Mouse (Mus musculus) kidney, adult 8-10 months (tissue): ENCODE data around the gene Atp12a.

Experiments
- DNase-seq, 2 experiments: peaks; one replicate each; pipeline ENCODE4 v3.0.0; 2022

Atp12a gene

GRCm38 (mm10) chr14:56382366-56382765 is 17.5 kb downstream of the Atp12a start:
- DNase-seq = peak in 1 of 2 experiments; percentile 17

- DNase-seq = no peak
These were observed 25.4 kb downstream of the Atp12a start for GRCm38 (mm10) chr14:56390247-56390646.

GRCm38 (mm10) chr14:56393704-56394312 is 28.9 kb downstream of the Atp12a start:
- DNase-seq = no peak

- peak; percentile 18 to 51 for DNase-seq
These were observed 33.1 kb downstream of the Atp12a start for GRCm38 (mm10) chr14:56398001-56398400.

- DNase-seq = no peak
These were observed 37.6 kb downstream of the Atp12a start, which contains the start of gene Rnf17 for GRCm38 (mm10) chr14:56402311-56403071. Gene Rnf17, plus strand, starts transcription at chr14:56402581.

GRCm38 (mm10) chr14:56403072-56403375 is 38.2 kb downstream of the Atp12a start:
- no peak for DNase-seq
